ENCODE assay signal across 27 mouse cellular contexts in genomic region chr13:29690734-29691133, GRCm38 (mm10).
A peak's percentile ranks its signal among the peaks of the same experiment; 100 is the strongest.
DNase-seq lines count a peak whose midpoint lies in the region; ATAC-seq and TF ChIP-seq lines count a peak whose summit lies in the region.
"Had no signal": no experiment of that assay in that cellular context is flagged by ENCODE, and none has a peak within 500 bp of the region (broad histone marks: within the 10 kb centered on the region; RNA-seq: fewer than 3 reads in every experiment).

No protein-coding gene starts in this region.

- TF ChIP-seq EP300 in liver, postnatal 0 days (IDR thresholded peaks at IDR 0.05; ENCODE audit: low read depth): no peak
- no peak for TF ChIP-seq EP300 in lung, postnatal 0 days (IDR thresholded peaks at IDR 0.05)

- no peak for TF ChIP-seq POLR2A in kidney, adult 2 months (IDR thresholded peaks at IDR 0.05; ENCODE audit: low read depth, low read length)
- no peak for TF ChIP-seq POLR2A in liver, adult 2 months (IDR thresholded peaks at IDR 0.05; ENCODE audit: extremely low read depth, insufficient read depth, low read length)

- peak overlapping the region; percentile 55; the same call in 1 of the 2 replicates for H3K27ac ChIP-seq in kidney, adult 2 months (ENCODE audit: insufficient read depth, low read depth, low read length)
- no peak overlapping the region for H3K27ac ChIP-seq in kidney, embryonic 16.5 days (ENCODE audit: low read length)
- no peak overlapping the region for H3K27ac ChIP-seq in liver, adult 2 months (replicated peaks; ENCODE audit: insufficient read depth, low read depth, low read length)
- no peak overlapping the region for H3K27ac ChIP-seq in liver, postnatal 0 days (ENCODE audit: low read depth)
- no peak overlapping the region for H3K27ac ChIP-seq in ES-E14 (ENCODE audit: insufficient read depth, low read depth, low read length, poor library complexity, severe bottlenecking)
- no peak overlapping the region for H3K27ac ChIP-seq in lung, postnatal 0 days (ENCODE audit: low read length)
- H3K27ac ChIP-seq: embryonic facial prominence, embryonic 13.5 days; embryonic facial prominence, embryonic 15.5 days; forebrain, embryonic 10.5 days; forebrain, embryonic 12.5 days had no signal

- H3K27me3 ChIP-seq in kidney, adult 2 months (replicated peaks; ENCODE audit: control insufficient read depth, insufficient read depth, low read length): no peaks in the 10 kb centered on the region
- no peaks in the 10 kb centered on the region for H3K27me3 ChIP-seq in kidney, embryonic 16.5 days (ENCODE audit: insufficient read depth, low read length)
- H3K27me3 ChIP-seq in liver, adult 2 months (ENCODE audit: control insufficient read depth, insufficient read depth, low read length): no peaks in the 10 kb centered on the region
- no peaks in the 10 kb centered on the region for H3K27me3 ChIP-seq in liver, postnatal 0 days (ENCODE audit: insufficient read depth, low read length)
- H3K27me3 ChIP-seq in lung, postnatal 0 days (replicated peaks; ENCODE audit: insufficient read depth, low read length): no peaks in the 10 kb centered on the region
- H3K27me3 ChIP-seq: embryonic facial prominence, embryonic 13.5 days; embryonic facial prominence, embryonic 15.5 days; forebrain, embryonic 12.5 days; Patski had no signal

- no peak overlapping the region for H3K9ac ChIP-seq in kidney, embryonic 16.5 days (replicated peaks; ENCODE audit: low read length)
- H3K9ac ChIP-seq in liver, adult 2 months (ENCODE audit: low read depth, low read length): no peak overlapping the region
- no peak overlapping the region for H3K9ac ChIP-seq in liver, postnatal 0 days (replicated peaks)
- H3K9ac ChIP-seq in ES-E14 (ENCODE audit: insufficient read depth, low read depth, low read length, poor library complexity, severe bottlenecking): no peak overlapping the region
- H3K9ac ChIP-seq in lung, postnatal 0 days (replicated peaks; ENCODE audit: low read depth): no peak overlapping the region
- H3K9ac ChIP-seq: embryonic facial prominence, embryonic 13.5 days; embryonic facial prominence, embryonic 15.5 days; forebrain, embryonic 12.5 days had no signal

- no peak for ATAC-seq in kidney, embryonic 16.5 days (ENCODE audit: low FRiP score, low TSS enrichment)
- ATAC-seq in liver, postnatal 0 days: no peak
- no peak for ATAC-seq in lung, postnatal 0 days
- ATAC-seq: activated CD4-positive, CD25-positive, alpha-beta regulatory T cell, adult 4 months; forebrain, embryonic 14.5 days; forebrain, embryonic 16.5 days; Patski had no signal

- no peaks in the 10 kb centered on the region for H3K36me3 ChIP-seq in kidney, adult 2 months (ENCODE audit: control insufficient read depth, insufficient read depth, low read length)
- H3K36me3 ChIP-seq in kidney, embryonic 16.5 days (ENCODE audit: insufficient read depth, low read length): no peaks in the 10 kb centered on the region
- peaks cover 1% of the 10 kb centered on the region; the same call in 1 of the 2 replicates for H3K36me3 ChIP-seq in liver, adult 2 months (ENCODE audit: control insufficient read depth, insufficient read depth, low read length)
- no peaks in the 10 kb centered on the region for H3K36me3 ChIP-seq in liver, postnatal 0 days (replicated peaks; ENCODE audit: insufficient read depth, low read length)
- H3K36me3 ChIP-seq in ES-E14 (ENCODE audit: control insufficient read depth, insufficient read depth, low read length, poor library complexity, severe bottlenecking): no peaks in the 10 kb centered on the region
- no peaks in the 10 kb centered on the region for H3K36me3 ChIP-seq in lung, postnatal 0 days (ENCODE audit: insufficient read depth, low read length)
- H3K36me3 ChIP-seq: embryonic facial prominence, embryonic 13.5 days; embryonic facial prominence, embryonic 15.5 days; forebrain, embryonic 10.5 days; forebrain, embryonic 12.5 days had no signal

- H3K79me2 ChIP-seq in liver, adult 2 months (ENCODE audit: control insufficient read depth, insufficient read depth, low read length): no peaks in the 10 kb centered on the region

- no peaks in the 10 kb centered on the region for H3K9me3 ChIP-seq in kidney, embryonic 16.5 days (ENCODE audit: low read length)
- H3K9me3 ChIP-seq in liver, postnatal 0 days (ENCODE audit: low read length): no peaks in the 10 kb centered on the region
- H3K9me3 ChIP-seq in ES-E14 (ENCODE audit: control insufficient read depth, insufficient read depth, low read depth, low read length): no peaks in the 10 kb centered on the region
- no peaks in the 10 kb centered on the region for H3K9me3 ChIP-seq in lung, postnatal 0 days (ENCODE audit: low read length)
- H3K9me3 ChIP-seq: embryonic facial prominence, embryonic 13.5 days; embryonic facial prominence, embryonic 15.5 days; forebrain, embryonic 10.5 days; forebrain, embryonic 12.5 days had no signal

- DNase-seq in kidney, adult 2 months: peak; percentile 48
- DNase-seq in liver, adult 2 months (ENCODE audit: extremely low read depth, low read depth, low spot score): peak; percentile 15
- DNase-seq in liver, postnatal 0 days: no peak
- no peak for DNase-seq in ES-E14 (ENCODE audit: low read depth, low spot score)
- DNase-seq in yolk sac, embryonic 10.5 days (ENCODE audit: low spot score): peak; percentile 26
- DNase-seq in lung, postnatal 0 days (ENCODE audit: low spot score): no peak
- no peak for DNase-seq in adrenal gland, postnatal 4 days (ENCODE audit: low spot score in 2 of 2)
- DNase-seq: adrenal gland, adult 8-10 months; adrenal gland, postnatal 14 days; adrenal gland, postnatal 36 days; cerebellum, adult 11 months; cerebellum, adult 18-20 months; cerebellum, adult 8-10 months; cerebellum, adult 9-11 months; cerebellum, postnatal 14 days; cerebellum, postnatal 36 days; embryo, embryonic 11 days had no signal

- no peak overlapping the region; the same call in 1 of the 2 replicates for H3K4me3 ChIP-seq in kidney, adult 2 months (ENCODE audit: insufficient read depth, low read depth, low read length)
- H3K4me3 ChIP-seq in kidney, embryonic 16.5 days (ENCODE audit: low read length): no peak overlapping the region
- no peak overlapping the region for H3K4me3 ChIP-seq in liver, adult 2 months (ENCODE audit: insufficient read depth, low read depth, low read length)
- no peak overlapping the region for H3K4me3 ChIP-seq in liver, postnatal 0 days (ENCODE audit: low read depth, low read length)
- H3K4me3 ChIP-seq in ES-E14 (ENCODE audit: insufficient read depth in 1 of 2, low read depth in 1 of 2, low read length in 2 of 2, poor library complexity in 1 of 2, severe bottlenecking in 1 of 2): no peak overlapping the region
- no peak overlapping the region for H3K4me3 ChIP-seq in lung, postnatal 0 days (ENCODE audit: low read depth, low read length)
- H3K4me3 ChIP-seq: embryonic facial prominence, embryonic 13.5 days; embryonic facial prominence, embryonic 15.5 days; erythroblast, embryonic 14.5 days; forebrain, embryonic 10.5 days; forebrain, embryonic 12.5 days had no signal

- TF ChIP-seq CTCF in kidney, adult 2 months (conservative IDR thresholded peaks at IDR 0.05; ENCODE audit: insufficient read depth, insufficient read length, low read depth, low read length): no peak
- no peak for TF ChIP-seq CTCF in liver, adult 2 months (IDR thresholded peaks at IDR 0.05; ENCODE audit: low read depth, low read length)
- no peak for TF ChIP-seq CTCF in liver, postnatal 0 days (IDR thresholded peaks at IDR 0.05; ENCODE audit: low read depth)
- no peak for TF ChIP-seq CTCF in lung, postnatal 0 days (IDR thresholded peaks at IDR 0.05)

- in situ Hi-C loops in ES-E14 (cut with MboI; ENCODE audit: low sequenced_read_pairs in 2 of 2, unreplicated experiment in 2 of 2): no loop called here

- H3K4me1 ChIP-seq in kidney, adult 2 months (ENCODE audit: control insufficient read depth, insufficient read depth, low read length): 0 out of 2 replicates have a peak, but pooled peaks cover 3% of the 10 kb centered on the region
- no peaks in the 10 kb centered on the region for H3K4me1 ChIP-seq in kidney, embryonic 16.5 days (ENCODE audit: insufficient read depth, low read length)
- H3K4me1 ChIP-seq in liver, adult 2 months (ENCODE audit: control insufficient read depth, insufficient read depth, low read length): no peaks in the 10 kb centered on the region; the same call in 1 of the 2 replicates
- no peaks in the 10 kb centered on the region for H3K4me1 ChIP-seq in liver, postnatal 0 days (ENCODE audit: insufficient read depth)
- H3K4me1 ChIP-seq in ES-E14 (ENCODE audit: control insufficient read depth in 2 of 2, insufficient read depth in 2 of 2, low read length in 2 of 2, poor library complexity in 1 of 2): no peaks in the 10 kb centered on the region
- no peaks in the 10 kb centered on the region for H3K4me1 ChIP-seq in lung, postnatal 0 days (ENCODE audit: insufficient read depth, low read depth, low read length)
- H3K4me1 ChIP-seq: embryonic facial prominence, embryonic 13.5 days; embryonic facial prominence, embryonic 15.5 days; forebrain, embryonic 10.5 days; forebrain, embryonic 12.5 days had no signal

- no peak overlapping the region for H3K4me2 ChIP-seq in kidney, embryonic 16.5 days (replicated peaks; ENCODE audit: low read depth, low read length)
- H3K4me2 ChIP-seq in liver, postnatal 0 days (ENCODE audit: low read depth, low read length): no peak overlapping the region
- H3K4me2 ChIP-seq in lung, postnatal 0 days (replicated peaks; ENCODE audit: low read depth, low read length): no peak overlapping the region
- H3K4me2 ChIP-seq: embryonic facial prominence, embryonic 13.5 days; embryonic facial prominence, embryonic 15.5 days; forebrain, embryonic 12.5 days had no signal

- 58% methylated on average over 7 of the region's 7 CpGs for WGBS in kidney, adult 2 months
- WGBS in kidney, embryonic 16.5 days: 76% methylated on average over 7 of the region's 7 CpGs
- WGBS in liver, adult 2 months: 77% methylated on average over 7 of the region's 7 CpGs
- 76% methylated on average over 7 of the region's 7 CpGs for WGBS in liver, postnatal 0 days (ENCODE audit: insufficient replicate concordance)
- 86% methylated on average over 7 of the region's 7 CpGs for WGBS in lung, postnatal 0 days

TF ChIP-seq in ES-E14, 5 proteins besides CTCF, POLR2A, EP300 and RAD21:
- TF ChIP-seq CHD2 (IDR thresholded peaks at IDR 0.05; ENCODE audit: low read depth, low read length) (no peak), MAFK (IDR thresholded peaks at IDR 0.05; ENCODE audit: insufficient read depth, low read depth, low read length) (peak; percentile 73)

Comparison
In these comparisons a context has a peak if more than half of its experiments do, and no peak if none do; other contexts are left out.
1. DNase-seq: peak in kidney, adult 2 months (single experiment), liver, adult 2 months (single experiment) and yolk sac, embryonic 10.5 days (single experiment); none in liver, postnatal 0 days (single experiment), ES-E14 (single experiment), lung, postnatal 0 days (single experiment) and adrenal gland, postnatal 4 days (0 of 2).